Mouse (Mus musculus) lung, postnatal 0 days (tissue): ENCODE data around the gene Pdia6.

Source experiments
- CTCF ChIP-seq: IDR thresholded peaks from 2 replicates; pipeline ENCODE4 v1.5.1; 2016; ENCODE audit warnings: antibody characterized with exemption, mild to moderate bottlenecking
- EP300 ChIP-seq: IDR thresholded peaks from 2 replicates; pipeline ENCODE4 v1.6.1; 2016; ENCODE audit warnings: antibody characterized with exemption, mild to moderate bottlenecking, control low read depth

- no peak for TF ChIP-seq CTCF
- TF ChIP-seq EP300: no peak
Observed at GRCm38 (mm10) chr12:17289913-17290312, 23.6 kb downstream of the Pdia6 start.
